Mouse (Mus musculus) forebrain, embryonic 16.5 days (tissue): ENCODE measurements at regions not wholly inside any gene's neighbourhood (a gene's known extent, or its start where the extent isn't known, plus 50 kb on each side); places are given as distances from the start of the nearest gene placed in this dataset.

Experiments
- ATAC-seq: fragments of 200-750 bp; cut with Nextera tagmentation; 2 replicates; pipeline ENCODE4 v1.8.0; 2017; ENCODE audit warnings: mild to moderate bottlenecking, moderate library complexity
- H3K27ac ChIP-seq: fragments of 300-500 bp; sonication (generic); 2 replicates; pipeline ENCODE4 v1.5.1; 2014; ENCODE audit warnings: low read length, control low read depth
- H3K27me3 ChIP-seq: fragments of 300-500 bp; sonication (generic); replicated peaks from 2 replicates; pipeline ENCODE4 v1.6.1; 2014; ENCODE audit warnings: low read length; ENCODE audit not compliant: control insufficient read depth, insufficient read depth
- H3K36me3 ChIP-seq: fragments of 300-500 bp; sonication (generic); 2 replicates; pipeline ENCODE4 v1.6.1; 2014; ENCODE audit not compliant: control insufficient read depth, insufficient read depth
- H3K4me1 ChIP-seq: fragments of 300-500 bp; sonication (generic); replicated peaks from 2 replicates; pipeline ENCODE4 v1.6.1; 2014; ENCODE audit warnings: low read length; ENCODE audit not compliant: control insufficient read depth, insufficient read depth
- H3K4me2 ChIP-seq: fragments of 300-500 bp; sonication (generic); 2 replicates; pipeline ENCODE4 v1.6.1; 2014; ENCODE audit warnings: mild to moderate bottlenecking, low read length, control low read depth
- H3K4me3 ChIP-seq: fragments of 300-500 bp; sonication (generic); replicated peaks from 2 replicates; pipeline ENCODE4 v1.5.1; 2014; ENCODE audit warnings: mild to moderate bottlenecking, low read length, control low read depth
- H3K9ac ChIP-seq: fragments of 300-500 bp; sonication (generic); replicated peaks from 2 replicates; pipeline ENCODE4 v1.6.1; 2014; ENCODE audit warnings: low read depth, low read length, control low read depth
- H3K9me3 ChIP-seq: fragments of 300-500 bp; sonication (generic); 2 replicates; pipeline ENCODE4 v1.6.1; 2016; ENCODE audit warnings: low read length; ENCODE audit not compliant: control insufficient read depth
- WGBS: fragments of 180-500 bp; shearing (Covaris S2); extraction: QIAGEN DNeasy Blood & Tissue Kit; methylation state at CpG from one replicate; pipeline ENCODE4 v1.1.7; 2014; 5-methylcytosine and 5-hydroxymethylcytosine counted together

DNA sequence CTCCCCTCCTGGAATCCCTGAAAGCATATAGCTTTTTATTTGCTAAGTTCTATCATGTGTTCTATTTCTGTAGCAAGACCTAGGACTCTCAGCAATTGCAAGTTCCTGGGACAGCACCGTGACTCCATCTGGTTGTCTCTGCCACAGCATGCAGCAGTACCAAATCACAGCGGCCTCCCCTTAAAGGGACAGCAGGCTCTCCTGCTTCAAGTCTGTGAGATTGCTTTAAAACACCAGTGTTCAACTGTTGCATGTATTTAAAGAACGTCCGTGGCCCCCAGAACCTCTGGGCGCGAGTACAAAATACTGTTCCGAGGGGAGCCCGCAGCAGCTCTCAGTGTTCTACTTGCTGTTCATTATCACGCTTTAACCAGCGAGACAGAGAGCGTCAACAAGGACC lies 346.0 kb upstream of the Jarid2 start:
- no peak for ATAC-seq
- WGBS: 48% methylated on average over 11 of the region's 11 CpGs
- no peaks in the 10 kb centered on the region; the same call in 1 of the 2 replicates for H3K9me3 ChIP-seq

GRCm38 (mm10) chr13:44386767-44387166 lies 342.5 kb upstream of the Jarid2 start:
- no peak overlapping the region for H3K9ac ChIP-seq
- H3K4me1 ChIP-seq: 0 out of 2 replicates have a peak, but pooled peaks cover 2% of the 10 kb centered on the region
- 91% methylated on average over 8 of the region's 8 CpGs for WGBS
- no peak for ATAC-seq
- H3K9me3 ChIP-seq: no peaks in the 10 kb centered on the region; the same call in 1 of the 2 replicates
- no peaks in the 10 kb centered on the region for H3K27me3 ChIP-seq
- no peak overlapping the region for H3K27ac ChIP-seq
- H3K4me2 ChIP-seq: no peak overlapping the region
- H3K36me3 ChIP-seq: no peaks in the 10 kb centered on the region
- H3K4me3 ChIP-seq: no peak overlapping the region

More for the DNA sequence above, 346.0 kb upstream of the Jarid2 start:
- H3K27me3 ChIP-seq: no peaks in the 10 kb centered on the region
- H3K36me3 ChIP-seq: no peaks in the 10 kb centered on the region
- no peak overlapping the region for H3K9ac ChIP-seq
- H3K4me1 ChIP-seq: 0 out of 2 replicates have a peak, but pooled peaks cover 2% of the 10 kb centered on the region
- no peak overlapping the region for H3K4me3 ChIP-seq
- H3K27ac ChIP-seq: no peak overlapping the region
- no peak overlapping the region for H3K4me2 ChIP-seq

- no peak overlapping the region for H3K27ac ChIP-seq
- no peaks in the 10 kb centered on the region; the same call in 1 of the 2 replicates for H3K9me3 ChIP-seq
- no peak overlapping the region for H3K4me3 ChIP-seq
- WGBS: 77% methylated on average over 5 of the region's 5 CpGs
- no peak overlapping the region for H3K4me2 ChIP-seq
- no peak overlapping the region for H3K9ac ChIP-seq
- no peaks in the 10 kb centered on the region for H3K27me3 ChIP-seq
- no peaks in the 10 kb centered on the region for H3K4me1 ChIP-seq
- H3K36me3 ChIP-seq: no peaks in the 10 kb centered on the region
- ATAC-seq: no peak
Measured at GRCm38 (mm10) chr13:44389696-44390095, 339.6 kb upstream of the Jarid2 start.

DNA sequence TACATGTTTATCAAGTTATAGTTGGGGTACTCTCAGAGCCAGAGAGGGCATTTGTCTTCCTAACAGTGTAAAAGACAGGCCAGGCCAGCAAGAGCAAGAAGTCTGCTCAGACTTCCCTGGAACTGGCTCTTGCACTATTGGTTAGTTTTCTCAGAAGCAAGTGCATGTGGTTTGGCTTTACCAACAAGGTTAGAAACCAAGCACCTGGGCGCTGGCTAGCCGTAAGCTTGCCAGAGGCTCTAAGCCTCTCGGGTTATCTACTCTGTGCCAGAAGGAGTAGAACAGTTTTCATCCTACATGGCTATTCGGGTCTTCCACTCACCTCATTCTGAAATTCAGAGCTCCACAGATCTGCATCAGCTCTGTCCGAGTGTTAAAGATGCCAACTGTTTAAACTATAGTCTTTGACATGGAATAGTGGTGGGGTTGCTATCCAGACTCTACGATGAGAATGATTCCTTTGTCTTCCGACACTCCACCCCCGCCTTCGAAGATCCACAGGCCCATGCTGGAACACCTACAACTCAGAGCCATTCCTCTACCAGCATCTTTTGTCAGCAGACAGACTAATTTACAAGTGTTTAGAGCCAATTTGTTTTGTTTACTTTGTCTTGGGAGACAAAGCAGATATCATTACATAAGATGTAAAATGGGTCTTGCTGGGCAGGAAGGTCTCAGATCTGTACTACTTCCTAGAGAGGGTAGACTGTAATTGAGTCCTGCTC lies 338.4 kb upstream of the Jarid2 start:
- no peak overlapping the region for H3K27ac ChIP-seq

DNA sequence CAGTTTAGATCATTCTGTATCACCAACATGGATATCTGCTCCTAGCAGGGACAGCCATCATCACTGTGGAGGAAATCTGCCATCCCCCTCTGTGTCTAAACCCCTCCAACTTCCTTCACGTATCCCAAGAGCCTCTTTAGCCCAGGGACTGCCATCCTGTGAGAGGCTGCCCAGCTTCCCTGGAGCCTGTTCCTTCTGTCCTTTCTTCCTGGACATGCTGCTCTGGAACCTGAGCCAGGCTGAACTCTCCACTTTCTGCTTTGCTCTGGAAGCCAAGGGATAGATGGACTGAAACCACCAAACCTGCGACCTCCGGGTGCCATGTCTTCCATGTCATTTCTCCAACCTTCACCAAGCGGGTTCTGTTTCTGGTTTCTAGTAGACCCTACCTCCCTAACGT lies 335.3 kb upstream of the Jarid2 start:
- Histone ChIP-seq H3K27ac (no peak overlapping the region), H3K9me3 (no peaks in the 10 kb centered on the region), H3K36me3 (no peaks in the 10 kb centered on the region), H3K27me3 (no peaks in the 10 kb centered on the region), H3K4me2 (no peak overlapping the region), H3K4me1 (peaks cover 3% of the 10 kb centered on the region; the same call in 1 of the 2 replicates), H3K4me3 (no peak overlapping the region), H3K9ac (no peak overlapping the region)
- 92% methylated on average over 5 of the region's 5 CpGs for WGBS
- ATAC-seq: no peak

More for the DNA sequence above, 338.4 kb upstream of the Jarid2 start:
- ATAC-seq: no peak
- Histone ChIP-seq H3K9ac (no peak overlapping the region), H3K36me3 (no peaks in the 10 kb centered on the region), H3K4me2 (no peak overlapping the region), H3K9me3 (no peaks in the 10 kb centered on the region; the same call in 1 of the 2 replicates), H3K4me3 (no peak overlapping the region), H3K27me3 (no peaks in the 10 kb centered on the region), H3K4me1 (no peaks in the 10 kb centered on the region)
- 83% methylated on average over 9 of the region's 9 CpGs for WGBS

DNA sequence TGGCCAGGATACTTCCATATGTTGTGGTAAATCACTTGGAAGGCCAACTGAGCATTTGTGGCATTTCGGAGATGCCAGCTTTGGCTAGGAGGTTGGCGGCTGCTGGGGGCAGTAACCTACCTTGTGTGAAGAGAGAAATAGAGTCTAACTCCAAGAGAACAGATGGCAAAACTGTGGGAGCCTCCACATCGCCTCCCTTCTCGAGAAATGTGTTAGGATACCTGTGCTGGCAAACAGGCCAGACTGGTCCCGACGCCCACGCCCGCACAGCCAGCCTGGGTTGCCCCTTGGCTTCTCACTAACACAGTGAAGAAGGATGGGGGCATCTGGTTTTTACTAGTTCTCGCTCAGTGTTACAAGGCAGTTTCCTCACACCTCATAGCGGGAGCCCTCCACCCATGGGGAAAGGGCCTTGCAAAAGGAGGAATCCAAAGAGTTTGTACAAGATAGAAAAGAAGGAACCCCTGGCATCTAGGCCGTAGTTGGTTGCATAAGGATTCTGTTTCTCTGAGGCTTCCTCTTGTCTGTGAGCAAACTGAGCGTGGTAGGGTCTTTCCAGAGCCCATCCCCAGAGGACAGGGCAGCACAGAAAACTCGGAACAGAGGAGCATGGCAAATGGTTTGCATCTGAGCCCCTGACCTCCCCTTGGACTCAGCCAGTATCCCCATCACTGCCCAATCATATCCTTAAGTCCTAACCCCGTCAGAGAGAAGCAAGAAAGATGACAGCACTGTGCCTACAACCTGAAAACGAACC lies 330.5 kb upstream of the Jarid2 start:
- H3K9ac ChIP-seq: no peak overlapping the region
- ATAC-seq: no peak
- no peaks in the 10 kb centered on the region for H3K36me3 ChIP-seq
- no peak overlapping the region for H3K4me2 ChIP-seq
- H3K4me3 ChIP-seq: no peak overlapping the region
- 67% methylated on average over 15 of the region's 15 CpGs for WGBS
- peaks cover 11% of the 10 kb centered on the region for H3K4me1 ChIP-seq
- no peaks in the 10 kb centered on the region for H3K9me3 ChIP-seq
- no peak overlapping the region for H3K27ac ChIP-seq
- H3K27me3 ChIP-seq: no peaks in the 10 kb centered on the region

DNA sequence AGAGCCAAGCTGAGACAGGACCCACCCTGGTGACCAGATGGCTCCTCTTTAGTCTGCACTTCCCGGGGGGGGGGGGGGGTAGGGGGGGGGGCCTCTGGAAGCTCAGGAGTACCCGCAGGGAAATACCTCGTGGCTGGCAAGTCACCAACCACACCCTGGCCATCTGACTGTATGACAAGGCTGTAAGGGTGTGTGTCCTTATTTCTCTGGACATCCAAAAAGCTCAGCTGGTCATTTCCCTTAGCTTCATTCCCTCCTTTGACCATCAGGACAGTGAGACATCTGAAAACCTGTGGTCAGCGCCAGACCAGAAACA lies 329.9 kb upstream of the Jarid2 start:
- ATAC-seq: no peak
- Histone ChIP-seq H3K4me1 (peaks cover 11% of the 10 kb centered on the region), H3K36me3 (no peaks in the 10 kb centered on the region), H3K27me3 (no peaks in the 10 kb centered on the region), H3K4me2 (no peak overlapping the region), H3K9me3 (no peaks in the 10 kb centered on the region), H3K27ac (no peak overlapping the region), H3K9ac (no peak overlapping the region), H3K4me3 (no peak overlapping the region)
- WGBS: 50% methylated on average over 3 of the region's 4 CpGs

DNA sequence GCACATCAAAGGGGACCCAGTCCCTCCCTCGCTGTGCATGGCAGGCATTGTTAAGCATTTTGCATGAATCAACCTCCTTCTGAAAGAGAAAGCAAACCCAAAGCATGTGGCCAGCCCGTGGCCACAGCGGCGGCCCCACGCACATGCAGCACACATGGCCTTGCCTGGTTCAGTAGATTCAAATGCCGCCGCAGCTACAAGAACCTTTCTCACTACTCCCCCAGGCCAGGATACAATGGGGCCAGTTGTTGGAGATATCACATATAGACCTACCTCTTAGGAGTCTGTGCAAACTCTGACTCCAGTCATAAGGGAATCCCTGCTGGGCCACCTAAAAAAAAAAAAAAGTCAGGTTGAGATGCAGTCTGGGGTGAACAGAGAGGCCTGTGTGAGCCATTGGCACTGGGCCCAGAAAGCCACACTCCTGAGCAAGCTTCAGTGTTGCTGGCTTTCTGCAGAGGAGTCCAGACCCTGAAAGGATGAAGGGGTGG lies 329.4 kb upstream of the Jarid2 start:
- H3K4me2 ChIP-seq: no peak overlapping the region
- no peak overlapping the region for H3K4me3 ChIP-seq
- H3K36me3 ChIP-seq: no peaks in the 10 kb centered on the region
- WGBS: 59% methylated on average over 7 of the region's 7 CpGs
- H3K27ac ChIP-seq: no peak overlapping the region
- H3K4me1 ChIP-seq: peaks cover 11% of the 10 kb centered on the region
- H3K27me3 ChIP-seq: no peaks in the 10 kb centered on the region
- no peak overlapping the region for H3K9ac ChIP-seq
- no peak for ATAC-seq
- no peaks in the 10 kb centered on the region for H3K9me3 ChIP-seq

GRCm38 (mm10) chr13:44404010-44404575 lies 325.2 kb upstream of the Jarid2 start:
- Histone ChIP-seq H3K27me3 (no peaks in the 10 kb centered on the region), H3K4me3 (no peak overlapping the region), H3K9me3 (no peaks in the 10 kb centered on the region), H3K9ac (no peak overlapping the region), H3K27ac (no peak overlapping the region), H3K4me1 (peaks cover 8% of the 10 kb centered on the region), H3K36me3 (no peaks in the 10 kb centered on the region), H3K4me2 (no peak overlapping the region)
- no peak for ATAC-seq
- WGBS: 89% methylated on average over 8 of the region's 8 CpGs
